Mouse (Mus musculus) liver, adult 2 months (tissue): ENCODE measurements around the gene Dtx3. TPM values are rescaled to one million over a fixed set of nuclear protein-coding genes. Genes with fewer than 3 reads are reported as not detected.

Source experiments
- DNase-seq: peaks from one replicate; pipeline ENCODE4 v3.0.0-alpha.2; 2011; ENCODE audit warnings: low read depth, low spot score; ENCODE audit errors: extremely low read depth
- H3K27ac ChIP-seq: fragments of 200-500 bp; replicated peaks from 2 replicates; pipeline ENCODE4 v1.5.1; 2012; ENCODE audit warnings: low read depth, mild to moderate bottlenecking, control low read depth, inconsistent platforms, low read length; ENCODE audit not compliant: insufficient read depth
- H3K27me3 ChIP-seq: fragments of 200-500 bp; 2 replicates; pipeline ENCODE4 v1.6.1; 2012; ENCODE audit warnings: mild to moderate bottlenecking, moderate library complexity, low read length, inconsistent platforms; ENCODE audit not compliant: control insufficient read depth, insufficient read depth
- H3K36me3 ChIP-seq: fragments of 200-500 bp; 2 replicates; pipeline ENCODE4 v1.6.1; 2012; ENCODE audit warnings: low read length, inconsistent platforms; ENCODE audit not compliant: control insufficient read depth, insufficient read depth
- H3K4me1 ChIP-seq: fragments of 200-500 bp; 2 replicates; pipeline ENCODE4 v1.6.1; 2011; ENCODE audit warnings: low read length; ENCODE audit not compliant: control insufficient read depth, insufficient read depth
- H3K4me3 ChIP-seq: fragments of 200-500 bp; 2 replicates; pipeline ENCODE4 v1.5.1; 2011; ENCODE audit warnings: low read depth, mild to moderate bottlenecking, control low read depth, low read length, moderate library complexity; ENCODE audit not compliant: insufficient read depth
- H3K79me2 ChIP-seq: fragments of 200-500 bp; 2 replicates; pipeline ENCODE4 v1.6.1; 2012; ENCODE audit warnings: inconsistent platforms, mild to moderate bottlenecking, low read length, moderate library complexity; ENCODE audit not compliant: control insufficient read depth, insufficient read depth
- H3K9ac ChIP-seq: fragments of 200-500 bp; 2 replicates; pipeline ENCODE4 v1.6.1; 2012; ENCODE audit warnings: low read depth, mild to moderate bottlenecking, control low read depth, inconsistent platforms, low read length
- CTCF ChIP-seq: fragments of 200-500 bp; IDR thresholded peaks from 2 replicates; pipeline ENCODE4 v1.5.1; 2011; ENCODE audit warnings: low read depth, low read length, control low read depth
- POLR2A ChIP-seq: fragments of 200-500 bp; IDR thresholded peaks from 2 replicates; pipeline ENCODE4 v1.6.1; 2011; ENCODE audit warnings: low read length, control low read depth; ENCODE audit not compliant: insufficient read depth; ENCODE audit errors: extremely low read depth
- WGBS: fragments of 180-500 bp; shearing (Covaris S2); methylation state at CpG from one replicate; pipeline ENCODE4 v1.1.7; 2018; 5-methylcytosine and 5-hydroxymethylcytosine counted together
- polyA plus RNA-seq: library from polyadenylated mRNA; depleted of rRNA; stranded (reverse); fragments of >200 nt; gene quantifications from 2 replicates; pipeline ENCODE4 v1.2.3, GENCODE M21; 2012
- total RNA-seq: library from RNA; depleted of rRNA; stranded (reverse); fragments of >200 nt; gene quantifications from 2 replicates; pipeline ENCODE4 v1.2.3, GENCODE M21; 2014

Gene Dtx3
- total and polyA plus RNA-seq, 2 experiments, result 1.5 to 10.0 TPM

GRCm38 (mm10) chr10:127177719-127178118, 17.8 kb downstream of the Dtx3 start:
- DNase-seq, result no peak
- Histone ChIP-seq H3K36me3 (no peaks in the 10 kb centered on the region), H3K27ac (no peak overlapping the region), H3K27me3 (peaks cover 12% of the 10 kb centered on the region; the same call in 1 of the 2 replicates), H3K4me3 (peak overlapping the region; percentile 32; the same call in 1 of the 2 replicates), H3K4me1 (no peaks in the 10 kb centered on the region; the same call in 1 of the 2 replicates), H3K9ac (no peak overlapping the region), H3K79me2 (no peaks in the 10 kb centered on the region)
- 2% methylated on average over 23 of the region's 23 CpGs for WGBS
- peak; percentile 84 for TF ChIP-seq CTCF
- TF ChIP-seq POLR2A, result no peak

GRCm38 (mm10) chr10:127177235-127177634, 18.3 kb downstream of the Dtx3 start:
- Histone ChIP-seq H3K27me3 (peaks cover 12% of the 10 kb centered on the region; the same call in 1 of the 2 replicates), H3K27ac (no peak overlapping the region), H3K36me3 (no peaks in the 10 kb centered on the region), H3K4me3 (no peak overlapping the region), H3K9ac (no peak overlapping the region), H3K4me1 (no peaks in the 10 kb centered on the region; the same call in 1 of the 2 replicates), H3K79me2 (no peaks in the 10 kb centered on the region)
- WGBS, result 27% methylated on average over 9 of the region's 9 CpGs
- no peak for DNase-seq
- TF ChIP-seq POLR2A, result no peak
- TF ChIP-seq CTCF, result no peak

- H3K27ac ChIP-seq, result no peak overlapping the region
- no peaks in the 10 kb centered on the region; the same call in 1 of the 2 replicates for H3K4me1 ChIP-seq
- H3K36me3 ChIP-seq, result peaks cover 3% of the 10 kb centered on the region; the same call in 1 of the 2 replicates
- no peak overlapping the region for H3K4me3 ChIP-seq
- H3K27me3 ChIP-seq, result peaks cover 12% of the 10 kb centered on the region; the same call in 1 of the 2 replicates
- WGBS, result 16% methylated on average over 7 of the region's 7 CpGs
- H3K79me2 ChIP-seq, result no peaks in the 10 kb centered on the region
- TF ChIP-seq CTCF (no peak), POLR2A (no peak)
- no peak overlapping the region for H3K9ac ChIP-seq
- no peak for DNase-seq
These were observed 18.8 kb downstream of the Dtx3 start for GRCm38 (mm10) chr10:127176756-127177155.

GRCm38 (mm10) chr10:127176228-127176627, 19.3 kb downstream of the Dtx3 start:
- H3K79me2 ChIP-seq, result no peaks in the 10 kb centered on the region
- peaks cover 6% of the 10 kb centered on the region; the same call in 1 of the 2 replicates for H3K36me3 ChIP-seq
- no peaks in the 10 kb centered on the region; the same call in 1 of the 2 replicates for H3K4me1 ChIP-seq
- WGBS, result 39% methylated on average over 3 of the region's 3 CpGs
- no peak overlapping the region for H3K27ac ChIP-seq
- peaks cover 12% of the 10 kb centered on the region; the same call in 1 of the 2 replicates for H3K27me3 ChIP-seq
- TF ChIP-seq CTCF (no peak), POLR2A (no peak)
- DNase-seq, result no peak
- H3K4me3 ChIP-seq, result no peak overlapping the region
- H3K9ac ChIP-seq, result no peak overlapping the region

- no peak overlapping the region for H3K9ac ChIP-seq
These were observed 21.4 kb downstream of the Dtx3 start for GRCm38 (mm10) chr10:127174170-127174569.

More at GRCm38 (mm10) chr10:127174170-127174569, 21.4 kb downstream of the Dtx3 start:
- no peak overlapping the region for H3K27ac ChIP-seq
- no peaks in the 10 kb centered on the region for H3K79me2 ChIP-seq
- 68% methylated on average over 7 of the region's 7 CpGs for WGBS
- peaks cover 8% of the 10 kb centered on the region; the same call in 1 of the 2 replicates for H3K27me3 ChIP-seq
- H3K4me3 ChIP-seq, result no peak overlapping the region
- no peak for TF ChIP-seq POLR2A
- no peak for TF ChIP-seq CTCF
- no peaks in the 10 kb centered on the region; the same call in 1 of the 2 replicates for H3K4me1 ChIP-seq
- DNase-seq, result no peak
- H3K36me3 ChIP-seq, result peaks cover 6% of the 10 kb centered on the region; the same call in 1 of the 2 replicates
